Mouse (Mus musculus) T-cell, adult 2 months (primary cell): ENCODE measurements around the gene Nudt4.

Experiments
- DNase-seq: peaks from one replicate; pipeline ENCODE4 v3.0.0; 2022; ENCODE audit warnings: low spot score

Gene Nudt4

DNA sequence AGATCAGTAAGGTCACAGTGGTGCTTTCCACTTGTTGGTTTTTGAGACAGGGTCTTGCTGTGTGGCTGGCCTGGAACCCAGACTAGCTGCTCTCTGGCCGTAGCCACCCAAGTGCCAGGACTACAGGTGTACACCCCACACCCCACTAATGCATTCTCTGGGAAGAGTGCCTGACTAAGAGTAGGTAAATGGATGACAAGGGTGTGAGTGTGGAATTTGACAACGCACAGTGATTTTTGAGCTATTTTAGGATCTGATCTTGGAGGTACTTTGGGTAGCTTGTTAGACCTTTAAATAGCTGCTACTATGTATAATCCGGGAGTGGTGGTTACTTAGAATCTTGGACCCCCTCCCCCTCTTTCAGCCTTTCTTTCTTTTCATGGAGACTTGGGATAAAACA lies 24.7 kb downstream of the Nudt4 start:
- DNase-seq = no peak

DNA sequence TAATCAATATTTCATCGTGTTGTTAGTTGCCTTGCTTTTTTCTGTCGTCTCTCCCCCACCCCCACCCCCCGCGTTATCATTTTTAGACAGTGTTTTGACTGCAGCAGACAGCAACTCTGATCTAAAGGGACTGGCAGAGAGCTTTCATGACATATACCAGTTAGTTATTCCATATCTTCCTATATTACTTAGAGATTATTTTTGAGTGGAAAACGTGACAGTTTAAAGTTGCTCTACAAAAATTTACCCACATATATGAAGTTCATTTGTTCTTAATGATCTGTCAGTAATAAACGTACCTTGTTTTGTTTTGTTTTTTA lies 27.8 kb downstream of the Nudt4 start:
- no peak for DNase-seq

DNA sequence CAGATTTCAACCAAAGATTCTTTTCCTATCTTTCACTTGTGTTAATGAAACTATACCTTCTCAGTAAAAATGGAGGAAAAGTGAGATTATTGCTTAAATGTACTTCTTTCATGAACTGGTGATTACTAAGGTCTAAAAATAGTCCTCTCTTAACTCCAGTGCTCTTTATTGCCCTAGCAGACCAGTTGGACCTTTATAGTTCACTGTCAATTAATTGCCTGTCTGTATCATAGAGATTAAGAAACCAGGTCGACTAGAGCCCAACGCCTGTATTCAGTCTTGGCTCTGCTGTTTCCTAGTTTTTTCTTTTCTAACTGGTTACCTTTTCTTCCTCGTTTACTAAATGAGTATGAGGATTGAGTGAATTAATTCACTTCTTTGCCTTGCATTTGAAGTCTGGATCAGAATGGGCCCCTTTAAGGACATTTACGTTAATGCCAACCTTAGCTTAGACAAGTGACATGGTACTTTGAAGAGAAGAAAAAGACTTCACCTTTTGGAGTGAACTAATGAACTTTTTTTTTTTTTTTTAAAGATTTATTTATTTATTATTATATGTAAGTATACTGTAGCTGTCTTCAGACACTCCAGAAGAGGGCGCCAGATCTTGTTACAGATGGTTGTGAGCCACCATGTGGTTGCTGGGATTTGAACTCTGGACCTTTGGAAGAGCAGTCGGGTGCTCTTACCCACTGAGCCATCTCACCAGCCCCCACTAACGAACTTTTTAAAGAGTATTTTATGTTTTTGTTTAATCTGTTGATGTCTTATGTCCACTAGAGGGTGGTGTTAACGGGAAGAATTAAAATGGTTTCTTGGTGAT lies 28.3 kb downstream of the Nudt4 start:
- no peak for DNase-seq

DNA sequence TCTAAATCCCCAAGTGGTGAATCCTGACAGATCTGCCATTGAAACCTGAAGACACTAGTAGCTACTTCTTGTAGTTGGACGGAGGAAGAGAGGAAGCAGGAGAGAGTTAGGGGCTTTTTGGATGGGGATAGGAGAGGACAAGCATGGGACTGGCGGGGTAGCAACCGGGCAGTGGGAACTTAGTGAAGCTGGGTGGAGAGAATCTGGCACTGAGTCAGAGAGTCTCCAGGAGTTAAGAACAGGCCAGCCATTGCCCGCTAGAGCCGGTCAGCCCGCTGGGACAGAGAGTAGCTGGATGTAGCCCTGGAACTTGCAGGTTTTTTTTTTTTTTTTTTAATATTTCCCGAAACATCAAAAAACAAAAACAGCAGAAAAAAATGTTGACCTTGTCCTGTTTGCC lies 30.6 kb downstream of the Nudt4 start:
- no peak for DNase-seq

DNA sequence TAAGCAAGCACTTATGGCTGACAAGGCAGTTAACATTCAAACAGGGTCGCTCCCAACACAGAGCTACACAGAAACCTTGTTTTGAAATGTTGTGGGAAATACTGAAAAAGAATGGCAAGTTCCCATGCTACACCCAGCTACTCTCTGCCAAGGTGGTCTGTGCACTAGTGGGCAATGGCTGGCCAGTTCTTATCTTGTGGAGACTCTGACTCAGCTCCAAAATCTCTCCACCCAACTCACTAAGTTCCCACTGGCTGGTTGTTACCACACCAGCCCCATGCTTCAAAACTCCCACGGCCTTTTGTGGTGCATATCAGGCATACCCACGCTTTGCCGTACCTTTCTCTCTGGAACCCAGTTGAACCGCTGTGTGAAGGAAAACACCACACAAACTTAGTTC lies 31.0 kb downstream of the Nudt4 start:
- DNase-seq = no peak

DNA sequence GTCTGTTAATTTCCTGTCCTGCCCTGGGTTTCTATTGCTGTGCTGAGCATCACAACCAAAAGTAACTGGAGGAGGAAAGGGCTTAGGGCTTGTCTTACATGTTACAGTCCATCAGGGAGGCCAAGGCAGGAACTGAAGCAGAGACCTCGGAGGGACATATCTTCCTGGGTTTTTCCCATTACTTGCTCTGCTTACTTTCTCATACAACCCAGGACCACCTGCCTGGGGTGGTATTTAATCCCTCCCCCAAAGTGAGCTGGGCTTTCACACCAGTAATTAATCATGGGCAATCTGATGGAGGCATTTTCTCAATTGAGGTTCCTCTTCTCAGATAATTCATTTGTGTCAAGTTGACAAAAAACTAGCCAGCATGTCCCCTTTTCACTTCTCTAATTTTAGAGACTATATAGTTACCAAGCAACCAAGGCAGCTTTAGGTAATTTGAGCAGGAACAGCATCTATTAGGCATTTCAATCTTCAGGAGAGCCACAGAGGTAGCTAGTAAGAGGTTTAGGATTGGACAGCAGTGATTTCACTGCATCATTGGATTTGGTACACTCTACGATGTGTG lies 33.3 kb downstream of the Nudt4 start:
- no peak for DNase-seq

DNA sequence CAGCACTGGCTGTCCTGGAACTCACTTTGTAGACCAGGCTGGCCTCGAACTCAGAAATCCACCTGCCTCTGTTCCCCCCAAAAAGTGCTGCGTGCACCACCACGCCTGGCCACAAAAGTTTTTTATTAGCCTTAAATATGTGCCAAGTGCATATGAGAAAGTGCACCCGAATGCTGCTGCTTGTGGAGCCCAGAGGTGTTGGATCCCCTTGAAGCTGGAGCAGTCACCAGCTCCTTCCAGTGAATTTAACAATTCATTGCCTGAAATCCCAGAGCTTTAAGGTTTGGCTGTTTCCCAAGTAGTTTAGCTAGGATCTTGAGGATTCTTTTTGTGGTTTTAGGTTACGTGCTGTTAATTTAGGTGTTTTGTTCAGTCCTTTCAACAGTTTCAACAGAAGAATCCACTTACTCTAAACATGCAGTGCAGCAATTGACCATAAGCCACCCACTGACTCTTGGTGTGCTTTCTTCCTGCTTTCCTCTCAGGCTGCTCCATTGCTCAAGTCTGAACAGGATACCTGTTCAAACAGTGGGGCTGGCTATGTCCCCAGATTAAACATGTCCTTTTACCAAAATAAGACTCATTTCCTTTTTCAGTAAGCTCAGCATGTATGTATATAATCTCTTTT lies 37.3 kb downstream of the Nudt4 start:
- DNase-seq = no peak

DNA sequence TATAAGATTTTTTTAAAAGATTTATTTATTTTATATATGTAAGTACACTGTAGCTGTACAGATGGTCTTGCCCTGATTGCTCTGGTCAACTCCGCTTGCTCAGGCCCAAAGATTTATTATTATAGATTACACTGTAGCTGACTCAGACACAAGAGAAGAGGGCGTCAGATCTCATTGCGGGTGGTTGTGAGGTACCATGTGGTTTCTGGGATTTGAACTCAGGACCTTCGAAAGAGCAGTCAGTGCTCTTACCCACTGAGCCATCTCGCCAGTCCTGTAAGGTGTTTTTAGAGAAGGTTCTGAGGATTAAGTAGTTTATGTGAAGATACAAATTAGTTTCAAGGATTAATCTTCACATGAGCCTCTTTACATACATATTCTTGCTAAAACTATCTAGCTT lies 38.1 kb downstream of the Nudt4 start:
- DNase-seq = no peak

DNA sequence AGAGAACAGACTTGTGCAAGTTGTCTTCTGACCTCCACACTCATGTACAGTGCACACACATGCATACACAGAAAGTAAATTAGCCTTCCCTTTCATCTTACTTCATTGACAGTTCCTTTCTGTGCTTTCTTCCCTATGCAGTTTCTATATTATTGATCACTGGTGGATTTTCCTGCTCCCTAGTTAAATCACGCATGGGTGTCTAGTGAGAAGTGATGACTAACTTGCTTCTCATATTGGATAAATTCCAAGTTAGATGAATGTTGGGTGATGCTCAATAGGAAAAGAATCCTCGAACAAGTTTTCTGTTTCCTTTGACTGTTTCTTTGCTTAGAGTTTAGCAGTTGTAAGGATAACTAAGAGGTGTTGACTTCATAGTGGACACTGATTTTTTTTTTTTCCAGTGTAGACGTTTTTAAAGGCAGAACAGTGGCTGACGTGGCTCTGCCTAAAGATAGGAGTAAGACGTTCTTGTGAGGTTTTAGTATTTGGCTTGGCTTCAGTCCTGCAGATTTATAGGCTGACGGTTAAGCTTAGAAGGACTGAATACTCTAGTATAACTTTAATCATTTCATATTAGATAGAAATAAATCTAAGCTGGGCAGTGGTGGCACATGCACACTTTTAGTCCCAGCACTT lies 38.8 kb downstream of the Nudt4 start:
- no peak for DNase-seq

DNA sequence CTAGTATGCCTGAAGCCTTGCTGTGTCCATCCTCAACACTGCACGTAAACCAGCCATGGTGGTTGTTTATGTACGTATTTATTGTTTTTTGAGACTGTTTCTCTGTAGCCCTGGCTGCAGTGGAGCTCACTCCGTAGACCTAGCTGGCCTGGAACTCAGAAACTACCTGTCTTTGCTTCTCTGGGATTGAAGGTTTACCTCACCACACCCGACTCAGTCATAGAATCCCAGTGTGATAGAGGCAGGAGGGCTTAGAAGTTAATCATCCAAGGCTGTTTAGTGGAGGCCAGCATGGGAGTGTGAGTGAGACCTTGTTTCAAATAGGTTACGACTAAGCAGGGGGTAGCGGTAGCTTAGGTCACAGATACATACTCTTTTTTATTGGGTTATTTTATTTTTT lies 46.3 kb downstream of the Nudt4 start:
- DNase-seq = no peak

DNA sequence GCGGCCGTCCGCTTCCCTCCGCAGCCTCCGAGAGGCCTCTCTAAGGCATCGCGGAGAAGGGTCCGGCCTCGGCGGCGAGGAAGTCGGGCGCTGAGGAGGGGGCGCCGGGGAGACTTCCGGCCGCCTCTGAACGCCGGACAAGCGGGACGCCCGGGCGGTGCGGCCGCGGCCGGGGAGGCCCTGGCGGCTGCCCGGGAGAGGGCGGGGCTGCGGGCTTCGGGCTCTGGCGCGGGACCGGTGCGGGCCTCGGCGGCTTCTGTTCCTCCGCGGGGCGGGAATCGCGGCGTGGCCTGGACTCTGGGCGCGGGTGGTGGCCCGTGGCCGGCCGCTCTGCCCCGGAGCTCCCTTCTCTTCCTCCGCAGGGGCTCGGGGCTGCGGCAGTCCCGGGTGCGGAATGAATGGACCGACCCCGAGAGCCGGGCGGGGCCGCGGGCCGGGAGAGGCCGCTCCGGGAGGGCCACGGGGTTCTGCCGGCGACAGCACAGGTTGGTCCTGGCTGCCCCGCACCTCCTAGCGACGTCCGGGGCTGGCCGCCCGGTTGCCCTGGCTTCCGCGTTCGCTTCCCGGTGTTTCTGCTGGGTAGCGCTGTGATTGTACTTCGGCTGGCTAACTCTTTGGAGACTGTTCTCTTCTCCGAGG lies 48.5 kb downstream of the Nudt4 start:
- peak; percentile 37 for DNase-seq

DNA sequence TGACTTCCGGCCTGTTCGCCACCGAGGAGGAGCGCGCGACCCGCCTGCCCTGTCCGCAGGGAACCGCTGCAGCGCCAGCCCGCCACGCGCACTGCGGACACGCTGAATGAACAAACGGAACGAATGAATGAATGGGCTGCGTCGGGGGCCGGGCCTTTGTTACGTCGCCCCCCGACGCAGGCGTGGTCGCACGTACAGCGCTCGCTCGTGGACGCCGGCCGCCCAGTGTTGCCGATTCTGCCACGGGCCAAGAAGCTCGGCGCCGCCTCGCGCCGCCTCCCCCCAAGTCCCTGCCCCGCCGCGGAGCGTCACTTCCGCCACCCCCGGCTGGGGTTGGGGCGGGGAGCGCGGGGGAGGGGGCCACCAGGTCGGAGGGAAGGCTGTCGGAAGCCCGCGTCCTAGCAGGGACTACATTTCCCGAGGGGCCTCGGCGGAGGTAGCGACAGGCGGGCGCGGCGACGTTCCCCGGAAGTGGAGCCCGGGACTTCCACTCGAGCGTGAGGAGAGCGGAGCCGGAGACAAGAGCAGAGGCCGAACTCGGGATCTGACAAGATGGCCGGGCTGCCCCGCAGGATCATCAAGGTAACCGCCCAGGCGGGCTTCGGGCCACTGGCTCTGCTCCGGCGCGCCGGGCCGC lies 49.2 kb downstream of the Nudt4 start, which contains the start of gene Ube2n:
Gene Ube2n (plus strand): TSS at position 490 of the 637 bp plus-strand sequence.
- peak; percentile 98 for DNase-seq

DNA sequence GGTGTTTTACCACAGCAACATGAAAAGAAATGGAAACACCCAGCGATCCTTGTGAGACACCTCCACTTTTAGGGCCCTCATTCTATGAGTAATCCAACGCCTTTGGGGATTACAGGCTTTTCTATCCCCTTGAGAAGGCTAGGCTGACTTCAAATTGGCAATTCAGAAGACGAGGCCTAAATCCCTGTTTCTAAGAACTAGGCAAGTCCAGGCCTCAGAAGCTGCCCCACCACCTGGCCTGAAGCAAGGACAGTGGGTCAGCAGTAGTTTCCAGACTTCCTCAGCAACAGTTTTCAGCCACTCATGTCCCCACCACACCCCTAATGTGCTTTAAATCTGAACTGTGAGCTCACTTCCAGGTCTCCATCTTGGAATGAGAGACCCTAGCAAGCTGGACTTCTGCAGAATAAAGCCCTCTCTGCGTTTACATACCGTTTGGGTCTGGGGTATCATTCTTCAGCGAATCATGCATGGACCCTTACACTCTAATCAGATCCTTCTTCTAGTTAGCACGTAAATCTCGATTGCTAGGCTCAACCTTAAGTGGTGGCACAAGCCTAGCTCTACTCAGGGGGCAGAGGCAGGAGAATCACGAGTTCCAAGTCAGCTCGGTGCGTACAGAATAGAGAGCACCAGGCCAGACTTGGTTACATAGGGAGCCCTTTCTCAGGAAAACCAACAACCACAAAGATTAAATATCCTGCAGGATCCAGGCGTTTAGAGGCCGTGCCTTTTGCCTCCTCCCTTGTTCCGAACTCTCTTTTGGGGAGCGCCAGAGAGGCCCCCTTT lies 50.0 kb downstream of the Nudt4 start:
- peak; percentile 8 for DNase-seq

DNA sequence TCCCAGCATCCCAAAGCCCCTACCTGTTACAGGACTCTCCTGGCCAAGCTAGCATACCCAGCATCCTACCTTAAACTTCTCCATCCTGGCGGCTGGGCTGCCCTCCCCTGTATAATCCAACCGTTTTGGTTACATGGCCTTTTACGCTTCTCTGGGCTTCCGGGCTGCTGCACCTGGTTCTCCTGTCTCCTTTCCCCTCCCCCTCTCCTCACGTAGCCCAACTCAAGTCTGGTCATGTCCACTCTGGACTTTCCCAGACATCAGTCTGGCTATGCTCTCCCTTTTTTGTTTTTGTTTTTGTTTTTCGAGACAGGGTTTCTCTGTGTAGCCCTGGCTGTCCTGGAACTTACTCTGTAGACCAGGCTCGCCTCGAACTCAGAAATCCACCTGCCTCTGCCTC lies 51.3 kb downstream of the Nudt4 start:
- DNase-seq = no peak

DNA sequence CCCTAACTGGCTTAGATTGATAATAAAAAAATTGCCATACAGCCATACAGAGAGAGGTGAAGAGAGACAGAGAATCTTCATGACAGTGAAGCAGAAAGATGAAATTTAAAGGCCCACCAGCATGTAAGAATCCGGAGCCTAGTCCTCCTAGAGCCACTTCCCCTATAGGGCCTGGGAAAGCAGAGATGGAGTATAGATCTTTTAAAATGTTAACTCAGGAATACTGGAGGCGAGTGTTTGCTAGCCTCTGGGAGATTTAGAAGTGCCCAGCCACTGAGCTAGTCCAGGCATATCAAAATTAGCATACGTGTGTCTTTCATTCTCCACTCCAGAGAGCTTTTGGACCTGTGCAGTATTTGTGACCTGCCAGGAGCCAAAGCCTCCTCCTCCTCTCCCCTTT lies 54.7 kb downstream of the Nudt4 start:
- no peak for DNase-seq

DNA sequence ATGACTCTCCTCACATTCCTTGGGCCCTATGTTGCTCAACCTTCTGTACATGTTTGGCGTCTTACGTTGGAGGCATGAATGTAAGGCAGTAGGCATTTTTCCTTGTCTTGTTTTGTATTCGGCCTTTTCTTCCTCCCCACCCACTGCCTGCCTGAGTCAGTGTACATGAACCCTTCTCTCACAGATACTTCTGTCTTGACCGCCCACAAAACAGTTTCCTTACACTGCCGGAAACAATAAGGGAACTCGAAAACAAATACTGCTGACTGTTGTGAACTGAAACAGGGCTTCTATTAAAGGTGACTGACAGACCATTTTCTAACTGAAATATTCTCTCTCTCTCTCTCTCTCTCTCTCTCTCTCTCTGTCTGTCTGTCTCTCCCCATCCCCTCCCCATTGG lies 55.2 kb downstream of the Nudt4 start:
- DNase-seq = no peak

DNA sequence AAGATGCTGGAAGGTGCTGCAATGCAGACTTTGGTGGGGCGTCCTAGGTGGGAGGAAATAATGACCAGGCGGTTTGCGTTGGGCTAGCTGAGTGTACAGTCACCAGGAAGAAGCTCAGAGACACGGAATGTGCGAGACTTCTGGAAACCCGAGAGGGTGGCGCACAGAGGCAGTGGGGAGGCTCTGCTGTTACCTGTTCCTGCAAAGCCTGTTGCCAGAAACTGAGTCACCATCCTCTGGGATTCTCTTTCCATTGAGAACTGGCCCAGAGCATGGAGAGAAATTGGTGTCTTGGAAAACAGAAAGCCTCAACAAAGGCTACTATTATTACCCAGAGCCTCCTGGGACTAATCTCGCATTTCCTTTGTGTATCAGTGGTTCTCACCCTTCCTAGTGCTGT lies 55.8 kb downstream of the Nudt4 start:
- no peak for DNase-seq

DNA sequence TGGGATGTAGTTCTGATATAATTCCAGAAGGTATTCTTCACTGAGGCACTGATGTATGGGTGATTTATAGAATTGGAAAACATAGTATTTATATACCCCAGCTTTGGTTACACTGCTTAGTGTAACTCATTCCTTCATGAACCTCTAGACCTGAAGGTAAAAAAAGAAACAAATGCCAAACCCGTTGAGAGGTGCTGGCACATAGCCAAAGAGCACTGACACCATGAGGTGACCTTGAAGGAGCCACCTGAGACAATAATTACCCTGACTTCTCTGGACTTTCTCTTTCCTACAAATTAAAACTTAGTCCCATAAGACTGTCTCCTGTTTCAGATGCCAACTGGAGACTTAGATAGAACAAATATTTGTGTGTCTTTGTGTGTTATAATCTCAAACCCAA lies 59.6 kb downstream of the Nudt4 start:
- DNase-seq = no peak

DNA sequence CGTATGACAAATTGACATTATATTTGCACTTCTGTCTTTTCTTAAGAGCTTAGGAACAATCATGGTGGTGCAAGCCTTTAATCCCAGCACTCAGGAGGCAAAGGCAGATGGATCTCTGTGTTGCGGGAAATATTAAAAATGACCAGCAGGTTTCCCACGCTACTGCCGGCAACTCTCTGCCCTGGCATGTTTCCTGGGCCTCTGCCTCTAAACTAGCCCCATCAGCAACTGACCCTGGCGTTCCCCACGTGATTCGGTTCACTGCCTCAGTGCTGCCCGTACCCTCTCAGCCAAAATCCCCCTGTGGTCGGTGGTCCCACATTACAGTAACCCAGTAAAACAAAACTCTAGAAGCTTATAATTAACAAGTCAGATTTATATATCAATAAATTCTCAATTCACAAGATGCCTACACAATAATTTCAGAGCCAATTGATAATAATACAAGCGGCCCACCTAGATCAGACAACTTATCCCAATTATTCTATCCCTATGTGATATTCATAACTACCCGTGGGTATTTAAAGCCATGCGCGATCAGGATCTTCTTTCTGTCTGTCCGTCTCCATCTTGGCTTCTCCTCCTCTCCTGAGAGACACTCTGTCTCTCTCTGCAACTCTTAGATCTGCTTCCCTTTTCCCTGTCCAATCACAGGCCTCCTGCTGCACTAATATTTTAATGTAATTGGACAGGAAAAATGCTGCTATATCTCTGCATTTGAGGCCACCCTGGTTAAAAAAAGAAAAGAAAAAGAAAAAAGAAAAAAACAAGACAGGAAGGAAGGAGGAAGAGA lies 60.3 kb downstream of the Nudt4 start:
- no peak for DNase-seq

DNA sequence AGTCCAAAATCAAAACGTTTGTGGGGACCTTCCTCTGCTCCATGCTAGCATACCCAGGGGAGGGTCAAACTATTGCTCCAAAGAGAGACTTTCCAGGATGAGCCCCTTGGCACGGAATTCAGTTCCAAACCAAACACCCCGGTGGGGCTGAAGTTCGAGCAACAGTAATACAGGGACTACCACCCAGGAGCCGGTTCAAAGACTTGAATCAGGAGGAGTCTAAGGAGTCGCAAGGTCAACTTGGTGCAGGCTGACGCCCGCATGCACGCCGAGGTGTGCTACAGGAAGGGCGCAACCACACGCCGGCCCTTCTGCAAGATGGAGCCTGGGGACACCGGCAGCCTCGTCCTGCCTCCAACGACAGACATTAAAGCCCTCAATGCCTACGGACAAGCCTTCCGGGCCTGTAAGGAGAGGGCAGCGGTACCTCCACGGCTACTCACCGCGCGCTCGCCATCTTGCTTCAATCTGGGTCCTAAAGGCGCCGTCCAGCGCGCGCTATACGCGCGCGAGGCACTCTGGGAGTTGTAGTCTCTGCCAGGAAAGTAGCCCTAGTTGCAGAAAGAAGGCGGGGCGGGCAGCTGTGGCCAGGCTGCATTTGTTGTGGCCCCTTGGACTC lies 62.4 kb downstream of the Nudt4 start, which contains the start of gene Mrpl42:
Gene Mrpl42 (minus strand): TSS at position 478 of the 619 bp plus-strand sequence.
- peak; percentile 70 for DNase-seq
